Mouse (Mus musculus) embryonic stem cell, embryonic (primary cell): ENCODE measurements around the gene Slc29a2.

ENCODE experiments used
- CTCF ChIA-PET, 4 experiments: fragments of 300-600 bp in 2 of 4; fragments of 350-600 bp in 2 of 4; sonication (Branson Sonifier 250); formaldehyde crosslinking; loops; one replicate each; lab custom pipeline; 2022; ENCODE audit warnings: inconsistent platforms in 2 of 4; lab: Charles Lee
- POLR2A ChIA-PET, 4 experiments: fragments of 300-600 bp in 2 of 4; fragments of 350-600 bp in 2 of 4; sonication (Branson Sonifier 250); formaldehyde crosslinking; loops; one replicate each; lab custom pipeline; 2022; ENCODE audit warnings: antibody characterized with exemption in 4 of 4, inconsistent platforms in 1 of 4; lab: Charles Lee

Gene Slc29a2

GRCm38 (mm10) chr19:5041588-5041987 lies 17.9 kb downstream of the Slc29a2 start:
- POLR2A ChIA-PET, result interaction anchor here in 3 of 4 experiments (1.0 to 7.3 kb wide), 14 partner anchors 9 to 416 kb away, joined by 3 to 96 read pairs (median 4); partner anchors contain the start of genes Rin1 (in 2 of the 3), Slc29a2 (in 2 of the 3), Cd248 (in 1 of the 3) and Rce1 (in 1 of the 3)
- CTCF ChIA-PET, result interaction anchor here (0.6 to 4.6 kb wide), 8 partner anchors 10 to 724 kb away, joined by 3 to 77 read pairs (median 3); partner anchors contain the start of genes Rin1 (in 1 of the 4) and Yif1a (in 1 of the 4)

GRCm38 (mm10) chr19:5045531-5045930 lies 21.9 kb downstream of the Slc29a2 start:
- ChIA-PET CTCF (interaction anchor here in 1 of 4 experiments (0.7 to 1.2 kb wide), 3 partner anchors 9 to 43 kb away, joined by 3 read pairs; partner anchors contain the start of gene Yif1a), POLR2A (interaction anchor here (0.6 to 2.2 kb wide), 12 partner anchors 8 to 306 kb away, joined by 3 to 8 read pairs (median 3); partner anchors contain the start of genes Slc29a2 (in 3 of the 4) and Cd248 (in 1 of the 4))

GRCm38 (mm10) chr19:5048138-5049056 lies 24.7 kb downstream of the Slc29a2 start:
- POLR2A ChIA-PET, result interaction anchor here in 3 of 4 experiments (0.5 to 9.3 kb wide), 10 partner anchors 7 to 260 kb away, joined by 3 to 96 read pairs (median 4); partner anchors contain the start of genes AC124502.3 (in 3 of the 3), B4gat1 (in 3 of the 3), Slc29a2 (in 2 of the 3) and Brms1 (in 1 of the 3)

GRCm38 (mm10) chr19:5049325-5049724 lies 25.7 kb downstream of the Slc29a2 start:
- ChIA-PET POLR2A (interaction anchor here in 3 of 4 experiments (0.6 to 9.3 kb wide), 14 partner anchors 8 to 59 kb away, joined by 3 to 96 read pairs (median 5); partner anchors contain the start of genes AC124502.3 (in 3 of the 3), B4gat1 (in 3 of the 3), Brms1 (in 1 of the 3) and Slc29a2 (in 1 of the 3)), CTCF (interaction anchor here in 3 of 4 experiments (0.6 to 11.3 kb wide), 18 partner anchors 8 to 102 kb away, joined by 3 to 201 read pairs (median 7); partner anchors contain the start of genes Brms1 (in 2 of the 3), AC124502.3 (in 1 of the 3), B4gat1 (in 1 of the 3) and Cd248 (in 1 of the 3))

More at GRCm38 (mm10) chr19:5048138-5049056, 24.7 kb downstream of the Slc29a2 start:
- CTCF ChIA-PET, result interaction anchor here in 3 of 4 experiments (0.5 to 11.3 kb wide), 9 partner anchors 8 to 103 kb away, joined by 3 to 201 read pairs (median 6); partner anchors contain the start of genes AC124502.3 (in 1 of the 3), B4gat1 (in 1 of the 3), Brms1 (in 1 of the 3) and Cd248 (in 1 of the 3)

GRCm38 (mm10) chr19:5050047-5050905 lies 26.6 kb downstream of the Slc29a2 start, which contains the start of gene Rin1:
Gene Rin1, plus strand, starts transcription at chr19:5050481.
- ChIA-PET POLR2A (interaction anchor here in 3 of 4 experiments (0.6 to 13.6 kb wide), 41 partner anchors 9 to 767 kb away, joined by 3 to 197 read pairs (median 5); partner anchors contain the start of genes AC124502.3 (in 3 of the 3), B4gat1 (in 3 of the 3), Yif1a (in 3 of the 3) and Brms1 (in 2 of the 3)), CTCF (interaction anchor here (0.5 to 11.3 kb wide), 64 partner anchors 9 to 1008 kb away, joined by 3 to 201 read pairs (median 4); partner anchors contain the start of genes AC124502.3 (in 4 of the 4), B4gat1 (in 3 of the 4), Brms1 (in 2 of the 4) and Cd248 (in 2 of the 4))

- ChIA-PET CTCF (interaction anchor here (0.5 to 11.3 kb wide), 34 partner anchors 8 to 913 kb away, joined by 3 to 201 read pairs (median 6); partner anchors contain the start of genes AC124502.3 (in 4 of the 4), B4gat1 (in 3 of the 4), Cd248 (in 3 of the 4) and Klc2 (in 2 of the 4)), POLR2A (interaction anchor here in 3 of 4 experiments (0.7 to 13.6 kb wide), 37 partner anchors 8 to 257 kb away, joined by 3 to 197 read pairs (median 5); partner anchors contain the start of genes AC124502.3 (in 3 of the 3), B4gat1 (in 3 of the 3), Brms1 (in 2 of the 3) and Cd248 (in 2 of the 3))
Observed at GRCm38 (mm10) chr19:5051031-5051430, 27.4 kb downstream of the Slc29a2 start.

GRCm38 (mm10) chr19:5051515-5051914 lies 27.9 kb downstream of the Slc29a2 start:
- POLR2A ChIA-PET, result interaction anchor here in 3 of 4 experiments (0.6 to 13.6 kb wide), 36 partner anchors 8 to 258 kb away, joined by 3 to 197 read pairs (median 4); partner anchors contain the start of genes AC124502.3 (in 3 of the 3), B4gat1 (in 3 of the 3), Cd248 (in 3 of the 3) and Brms1 (in 2 of the 3)

GRCm38 (mm10) chr19:5052166-5052822 lies 28.6 kb downstream of the Slc29a2 start:
- POLR2A ChIA-PET, result interaction anchor here (0.6 to 13.6 kb wide), 30 partner anchors 8 to 243 kb away, joined by 3 to 197 read pairs (median 4); partner anchors contain the start of genes Cd248 (in 4 of the 4), AC124502.3 (in 2 of the 4), B4gat1 (in 2 of the 4) and Slc29a2 (in 2 of the 4)
- CTCF ChIA-PET, result interaction anchor here (0.5 to 11.3 kb wide), 27 partner anchors 9 to 1429 kb away, joined by 3 to 201 read pairs (median 8); partner anchors contain the start of genes AC124502.3 (in 2 of the 4), B4gat1 (in 2 of the 4), Cd248 (in 2 of the 4) and Brms1 (in 1 of the 4)

More at GRCm38 (mm10) chr19:5051515-5051914, 27.9 kb downstream of the Slc29a2 start:
- CTCF ChIA-PET, result interaction anchor here (0.5 to 11.3 kb wide), 34 partner anchors 9 to 1428 kb away, joined by 3 to 201 read pairs (median 4); partner anchors contain the start of genes AC124502.3 (in 3 of the 4), B4gat1 (in 3 of the 4), Cd248 (in 3 of the 4) and Klc2 (in 2 of the 4)

GRCm38 (mm10) chr19:5052853-5053252 lies 29.2 kb downstream of the Slc29a2 start:
- ChIA-PET POLR2A (interaction anchor here (0.6 to 13.6 kb wide), 25 partner anchors 7 to 156 kb away, joined by 3 to 197 read pairs (median 6); partner anchors contain the start of genes Cd248 (in 3 of the 4), Slc29a2 (in 3 of the 4), AC124502.3 (in 2 of the 4) and B4gat1 (in 2 of the 4)), CTCF (interaction anchor here (0.5 to 11.3 kb wide), 31 partner anchors 9 to 435 kb away, joined by 3 to 201 read pairs (median 9); partner anchors contain the start of genes Cd248 (in 3 of the 4), AC124502.3 (in 2 of the 4), B4gat1 (in 2 of the 4) and Brms1 (in 1 of the 4))

GRCm38 (mm10) chr19:5053909-5054308 lies 30.2 kb downstream of the Slc29a2 start:
- ChIA-PET CTCF (interaction anchor here (0.5 to 11.3 kb wide), 77 partner anchors 8 to 1031 kb away, joined by 3 to 201 read pairs (median 5); partner anchors contain the start of genes Cd248 (in 4 of the 4), Slc29a2 (in 3 of the 4), Yif1a (in 3 of the 4) and AC124502.3 (in 2 of the 4)), POLR2A (interaction anchor here (0.6 to 13.6 kb wide), 45 partner anchors 8 to 544 kb away, joined by 3 to 197 read pairs (median 4); partner anchors contain the start of genes Cd248 (in 3 of the 4), Slc29a2 (in 3 of the 4), Yif1a (in 3 of the 4) and AC124502.3 (in 2 of the 4))

- ChIA-PET CTCF (interaction anchor here (0.5 to 11.3 kb wide), 33 partner anchors 11 to 400 kb away, joined by 3 to 201 read pairs (median 4); partner anchors contain the start of genes Cd248 (in 2 of the 4), Brms1 (in 1 of the 4), Slc29a2 (in 1 of the 4) and Yif1a (in 1 of the 4)), POLR2A (interaction anchor here in 3 of 4 experiments (0.5 to 13.6 kb wide), 10 partner anchors 11 to 93 kb away, joined by 3 to 197 read pairs (median 4); partner anchors contain the start of genes AC124502.3 (in 1 of the 3), B4gat1 (in 1 of the 3), Brms1 (in 1 of the 3) and Cd248 (in 1 of the 3))
Observed at GRCm38 (mm10) chr19:5056251-5056650, 32.6 kb downstream of the Slc29a2 start.

GRCm38 (mm10) chr19:5057876-5058775 lies 34.5 kb downstream of the Slc29a2 start:
- ChIA-PET CTCF (interaction anchor here in 3 of 4 experiments (0.6 to 11.3 kb wide), 16 partner anchors 8 to 443 kb away, joined by 3 to 201 read pairs (median 6); partner anchors contain the start of genes Cd248 (in 2 of the 3), AC124502.3 (in 1 of the 3), B4gat1 (in 1 of the 3) and Lrfn4 (in 1 of the 3)), POLR2A (interaction anchor here (0.6 to 13.6 kb wide), 39 partner anchors 7 to 433 kb away, joined by 3 to 197 read pairs (median 4); partner anchors contain the start of genes AC124502.3 (in 3 of the 4), B4gat1 (in 3 of the 4), Rin1 (in 3 of the 4) and Slc29a2 (in 3 of the 4))
